Comparison of ENCODE assay signal across 8 mouse cellular contexts in the genomic region with DNA sequence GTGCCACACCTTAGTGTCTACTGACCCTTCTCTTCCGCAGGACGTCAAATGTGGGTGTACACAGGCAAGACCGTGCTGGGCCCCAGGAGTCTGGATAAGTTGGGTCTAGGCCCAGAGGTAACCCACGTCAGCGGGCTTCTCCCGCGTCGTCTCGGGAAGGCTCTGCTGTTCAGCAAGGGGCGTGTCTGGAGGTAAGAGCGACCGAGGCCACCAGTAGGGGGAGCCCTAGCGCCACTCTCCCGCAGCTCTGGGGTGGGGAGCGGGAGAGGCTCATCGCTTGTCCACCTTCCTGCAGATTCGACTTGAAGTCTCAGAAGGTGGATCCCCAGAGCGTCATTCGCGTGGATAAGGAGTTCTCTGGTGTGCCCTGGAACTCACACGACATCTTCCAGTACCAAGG. TPM values are rescaled to one million over a fixed set of nuclear protein-coding genes. Genes with fewer than 3 reads are reported as not detected.
DNase-seq lines count a peak whose midpoint lies in the region; ATAC-seq and TF ChIP-seq lines count a peak whose summit lies in the region.

No protein-coding gene starts in this region.

- TF ChIP-seq CTCF in small intestine, adult 2 months (IDR thresholded peaks at IDR 0.05; ENCODE audit: extremely low read depth, insufficient read length, insufficient replicate concordance, low read depth, low read length) = peak; percentile 85

- peak; percentile 73 for DNase-seq in T-cell, adult 2 months (ENCODE audit: low spot score)
- peak; percentile 88 for DNase-seq in cerebellum, adult 9-10 months
- peak; percentile 71 to 84 for DNase-seq in frontal cortex, postnatal 36 days (ENCODE audit: low spot score in 2 of 2)
- DNase-seq in left cerebral cortex, postnatal 4 days = peak; percentile 90
- DNase-seq in midbrain, embryonic 10.5 days (ENCODE audit: low spot score) = peak; percentile 87
- DNase-seq in adipocyte (ENCODE audit: low spot score) = no peak

- TF ChIP-seq POLR2A in small intestine, adult 2 months (IDR thresholded peaks at IDR 0.05; ENCODE audit: low read depth, low read length) = no peak

- peak; percentile 85 for ATAC-seq in hindbrain, embryonic 16.5 days

- H3K9me3 ChIP-seq in hindbrain, embryonic 16.5 days (ENCODE audit: control insufficient read depth, low read length) = no peaks in the 10 kb centered on the region
- 0 out of 2 replicates have a peak, but pooled peaks cover 3% of the 10 kb centered on the region for H3K9me3 ChIP-seq in midbrain, embryonic 10.5 days (replicated peaks)

- under 1% methylated on average over 21 of the region's 21 CpGs for WGBS in hindbrain, embryonic 16.5 days
- whole genome bisulfite sequencing in midbrain, embryonic 10.5 days = under 1% methylated on average over 21 of the region's 21 CpGs
- WGBS in small intestine, adult 2 months = 3% methylated on average over 21 of the region's 21 CpGs

- peaks cover 38% of the 10 kb centered on the region for H3K27me3 ChIP-seq in hindbrain, embryonic 16.5 days (replicated peaks; ENCODE audit: control insufficient read depth, insufficient read depth, low read length)
- H3K27me3 ChIP-seq in midbrain, embryonic 10.5 days (ENCODE audit: low read depth, poor library complexity, severe bottlenecking) = peaks cover 82% of the 10 kb centered on the region
- H3K27me3 ChIP-seq in small intestine, adult 2 months (ENCODE audit: control insufficient read depth, insufficient read depth, low read length) = peaks cover 35% of the 10 kb centered on the region

- peak overlapping the region; percentile 37; the same call in 1 of the 2 replicates for H3K9ac ChIP-seq in hindbrain, embryonic 16.5 days (ENCODE audit: low read depth, low read length)

- H3K36me3 ChIP-seq in hindbrain, embryonic 16.5 days (ENCODE audit: control insufficient read depth, insufficient read depth, low read length) = no peaks in the 10 kb centered on the region
- no peaks in the 10 kb centered on the region for H3K36me3 ChIP-seq in midbrain, embryonic 10.5 days
- H3K36me3 ChIP-seq in small intestine, adult 2 months (ENCODE audit: control insufficient read depth, insufficient read depth, low read length) = no peaks in the 10 kb centered on the region

- intact Hi-C loops in left cerebral cortex, postnatal 4 days (cut with DNase I) = no loop called here

- peak overlapping the region; percentile 44 for H3K4me2 ChIP-seq in hindbrain, embryonic 16.5 days (ENCODE audit: low read length)

- H3K27ac ChIP-seq in hindbrain, embryonic 16.5 days (ENCODE audit: low read depth, low read length) = no peak overlapping the region
- H3K27ac ChIP-seq in midbrain, embryonic 10.5 days (replicated peaks) = no peak overlapping the region
- no peak overlapping the region for H3K27ac ChIP-seq in small intestine, adult 2 months (ENCODE audit: insufficient read depth, low read depth, low read length)

- peaks cover 12% of the 10 kb centered on the region for H3K4me1 ChIP-seq in hindbrain, embryonic 16.5 days (ENCODE audit: control insufficient read depth, insufficient read depth, low read depth, low read length)
- peaks cover 37% of the 10 kb centered on the region for H3K4me1 ChIP-seq in midbrain, embryonic 10.5 days
- H3K4me1 ChIP-seq in small intestine, adult 2 months (ENCODE audit: control insufficient read depth, insufficient read depth, insufficient read length, low read length) = no peaks in the 10 kb centered on the region; the same call in 1 of the 2 replicates

- H3K4me3 ChIP-seq in hindbrain, embryonic 16.5 days (ENCODE audit: low read length) = no peak overlapping the region
- peak overlapping the region; percentile 24; the same call in 1 of the 2 replicates for H3K4me3 ChIP-seq in midbrain, embryonic 10.5 days
- no peak overlapping the region for H3K4me3 ChIP-seq in small intestine, adult 2 months (ENCODE audit: low read depth, low read length)

RNA-seq across cellular contexts. Expression of gene Slc12a5, which starts 7.4 kb away (rescaled TPM):
- 52.7 and 54.9 TPM in 2 replicates for polyA plus RNA-seq in hindbrain, embryonic 16.5 days (2015; fragmentation: Nextera tagmentation; extraction: Ambion mirVana)
- total RNA-seq in left cerebral cortex, postnatal 4 days (2021) = 100 to 1,000 TPM; 158 to 181 TPM
- 0.99 and 2.1 TPM in 2 replicates for polyA plus RNA-seq in midbrain, embryonic 10.5 days (2016; fragmentation: Nextera tagmentation; extraction: Ambion mirVana)
- 0.57 and 0.60 TPM in 2 replicates for polyA plus RNA-seq in small intestine, adult 2 months (2012; rRNA removed)

RNA-seq across cellular contexts. Expression of gene Mmp9, which starts 12.6 kb away (rescaled TPM):
- 22.5 and 29.3 TPM in 2 replicates for polyA plus RNA-seq in hindbrain, embryonic 16.5 days (2015; fragmentation: Nextera tagmentation; extraction: Ambion mirVana)
- total RNA-seq in left cerebral cortex, postnatal 4 days (2021) = 1 to 10 TPM; 2.1 to 2.3 TPM
- polyA plus RNA-seq in midbrain, embryonic 10.5 days (2016; fragmentation: Nextera tagmentation; extraction: Ambion mirVana) = 0.39 and 0.97 TPM in 2 replicates
- 11.1 and 12.1 TPM in 2 replicates for polyA plus RNA-seq in small intestine, adult 2 months (2012; rRNA removed)

RNA-seq across cellular contexts. Expression of gene Zfp335, which starts 41.7 kb away (rescaled TPM):
- polyA plus RNA-seq in hindbrain, embryonic 16.5 days (2015; fragmentation: Nextera tagmentation; extraction: Ambion mirVana) = 13.4 and 17.1 TPM in 2 replicates
- total RNA-seq in left cerebral cortex, postnatal 4 days (2021) = 10 to 100 TPM; 30.0 to 31.2 TPM
- 14.1 and 17.1 TPM in 2 replicates for polyA plus RNA-seq in midbrain, embryonic 10.5 days (2016; fragmentation: Nextera tagmentation; extraction: Ambion mirVana)
- 19.1 and 34.1 TPM in 2 replicates for polyA plus RNA-seq in small intestine, adult 2 months (2012; rRNA removed)

Comparison
In these comparisons a context has a peak if more than half of its experiments do, and no peak if none do; other contexts are left out.
1. RNA of gene Slc12a5, which starts 7.4 kb away (polyA plus RNA-seq): 52.7 to 54.9 TPM in hindbrain, embryonic 16.5 days; 0.99 to 2.1 TPM in midbrain, embryonic 10.5 days and 0.57 to 0.60 TPM in small intestine, adult 2 months; every median in the first group is over 10 times any median in the second.